Comparison of ENCODE assay signal across 8 mouse cellular contexts in the genomic region with DNA sequence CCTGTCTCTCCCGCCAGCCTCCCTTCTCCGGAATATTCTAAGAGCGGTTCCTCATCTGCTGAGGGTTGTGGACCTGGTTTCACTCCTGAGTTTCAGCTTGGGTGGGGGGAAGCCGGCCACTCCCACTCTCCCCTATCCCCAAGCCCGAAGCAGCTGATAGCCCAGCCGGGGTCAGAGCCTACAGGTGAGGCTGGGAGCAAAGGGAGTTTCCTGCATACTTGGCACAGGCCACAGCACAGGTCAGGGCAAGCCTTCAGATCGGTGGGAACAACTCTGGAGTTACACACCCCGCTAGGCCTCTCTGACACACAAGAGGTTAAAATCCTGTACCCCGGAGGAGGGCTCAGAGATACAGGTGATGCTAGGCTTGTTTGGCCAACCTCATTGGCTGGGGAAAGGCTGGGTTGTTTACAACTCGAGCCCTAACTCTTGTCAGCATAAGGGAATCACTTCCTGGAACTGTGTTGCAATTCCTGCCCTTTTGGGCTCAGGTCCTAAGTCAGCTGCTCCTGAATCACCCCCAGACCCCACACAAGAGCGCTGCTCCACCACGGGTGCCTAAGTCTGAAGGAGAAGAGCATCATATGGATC. TPM values are rescaled to one million over a fixed set of nuclear protein-coding genes. Genes with fewer than 3 reads are reported as not detected.
DNase-seq lines count a peak whose midpoint lies in the region; ATAC-seq and TF ChIP-seq lines count a peak whose summit lies in the region.

No protein-coding gene starts in this region.

- H3K4me2 ChIP-seq in forebrain, embryonic 14.5 days (ENCODE audit: low read length): peak overlapping the region; percentile 69
- peak overlapping the region; percentile 83 for H3K4me2 ChIP-seq in limb, embryonic 14.5 days (replicated peaks; ENCODE audit: low read depth, low read length, severe bottlenecking)

- H3K27me3 ChIP-seq in heart, adult 2 months (ENCODE audit: control insufficient read depth, insufficient read depth, low read length): peaks cover 1% of the 10 kb centered on the region; the same call in 1 of the 2 replicates
- H3K27me3 ChIP-seq in forebrain, embryonic 14.5 days (replicated peaks; ENCODE audit: control insufficient read depth, insufficient read depth, low read length): no peaks in the 10 kb centered on the region
- no peaks in the 10 kb centered on the region for H3K27me3 ChIP-seq in limb, embryonic 14.5 days (ENCODE audit: control insufficient read depth, insufficient read depth, low read length)

- no peak for TF ChIP-seq CTCF in heart, adult 2 months (IDR thresholded peaks at IDR 0.05)

- intact Hi-C loops in heart, adult 2 months (cut with DNase I): no loop called here
- intact Hi-C loops in gastrocnemius, postnatal 36 days (cut with DNase I): no loop called here

- no peak for ATAC-seq in forebrain, embryonic 14.5 days
- no peak for ATAC-seq in limb, embryonic 14.5 days (ENCODE audit: low FRiP score, low read depth)
- no peak for ATAC-seq in erythroid progenitor cell, adult 5-6 weeks (replicated peaks; ENCODE audit: low FRiP score, poor library complexity, severe bottlenecking)

- peak overlapping the region; percentile 81 for H3K27ac ChIP-seq in heart, adult 2 months
- H3K27ac ChIP-seq in forebrain, embryonic 14.5 days (ENCODE audit: low read depth, low read length): peak overlapping the region; percentile 95; the same call in 1 of the 2 replicates
- no peak overlapping the region for H3K27ac ChIP-seq in limb, embryonic 14.5 days (replicated peaks; ENCODE audit: low read depth, low read length)

- no peak for TF ChIP-seq EP300 in heart, adult 2 months (IDR thresholded peaks at IDR 0.05; ENCODE audit: insufficient read depth, low read depth, low read length)

- DNase-seq in heart, adult 2 months: peak; percentile 33 to 46
- DNase-seq in heart, adult 8-10 months (ENCODE audit: low spot score): no peak
- DNase-seq in forebrain, embryonic 14.5 days (ENCODE audit: low spot score): no peak
- no peak for DNase-seq in limb, embryonic 14.5 days (ENCODE audit: low spot score)
- peak; percentile 15 for DNase-seq in neural tube, embryonic 10.5 days (ENCODE audit: extremely low spot score, low spot score)
- no peak for DNase-seq in gastrocnemius, postnatal 36 days
- no peak for DNase-seq in ovary, postnatal 10 days (ENCODE audit: low spot score)

- H3K9me3 ChIP-seq in forebrain, embryonic 14.5 days (replicated peaks; ENCODE audit: control insufficient read depth, low read length): no peaks in the 10 kb centered on the region
- H3K9me3 ChIP-seq in limb, embryonic 14.5 days (ENCODE audit: control insufficient read depth, low read length): no peaks in the 10 kb centered on the region

- H3K79me2 ChIP-seq in heart, adult 2 months (replicated peaks; ENCODE audit: control insufficient read depth, insufficient read depth, low read length): no peaks in the 10 kb centered on the region

- peaks cover 9% of the 10 kb centered on the region for H3K4me1 ChIP-seq in heart, adult 2 months (ENCODE audit: control insufficient read depth, insufficient read depth, low read length)
- H3K4me1 ChIP-seq in forebrain, embryonic 14.5 days (ENCODE audit: control insufficient read depth, insufficient read depth, low read length): peaks cover 18% of the 10 kb centered on the region
- peaks cover 32% of the 10 kb centered on the region for H3K4me1 ChIP-seq in limb, embryonic 14.5 days (ENCODE audit: control insufficient read depth, insufficient read depth, low read length)

- 40% methylated on average over 12 of the region's 12 CpGs for WGBS in heart, adult 2 months
- WGBS in forebrain, embryonic 14.5 days: 66% methylated on average over 12 of the region's 12 CpGs
- WGBS in limb, embryonic 14.5 days: 43% methylated on average over 12 of the region's 12 CpGs

- no peak overlapping the region for H3K9ac ChIP-seq in heart, adult 2 months (ENCODE audit: low read depth, low read length)
- peak overlapping the region; percentile 95; the same call in 1 of the 2 replicates for H3K9ac ChIP-seq in forebrain, embryonic 14.5 days (ENCODE audit: low read length)
- H3K9ac ChIP-seq in limb, embryonic 14.5 days (ENCODE audit: low read depth, low read length, severe bottlenecking): peak overlapping the region; percentile 99

- H3K4me3 ChIP-seq in heart, adult 2 months: peak overlapping the region; percentile 71
- peak overlapping the region; percentile 68 for H3K4me3 ChIP-seq in forebrain, embryonic 14.5 days (ENCODE audit: low read depth, low read length)
- H3K4me3 ChIP-seq in limb, embryonic 14.5 days (replicated peaks; ENCODE audit: low read length): peak overlapping the region; percentile 94

- no peaks in the 10 kb centered on the region for H3K36me3 ChIP-seq in heart, adult 2 months (ENCODE audit: control insufficient read depth, insufficient read depth, low read length)
- H3K36me3 ChIP-seq in forebrain, embryonic 14.5 days (ENCODE audit: control insufficient read depth, insufficient read depth, low read length): peaks cover 33% of the 10 kb centered on the region
- peaks cover 58% of the 10 kb centered on the region for H3K36me3 ChIP-seq in limb, embryonic 14.5 days (ENCODE audit: control insufficient read depth, insufficient read depth, low read length)

- no peak for TF ChIP-seq POLR2A in heart, adult 2 months (IDR thresholded peaks at IDR 0.05; ENCODE audit: insufficient read depth, low read depth, low read length)
- TF ChIP-seq POLR2A in limb, embryonic 14.5 days (IDR thresholded peaks at IDR 0.05; ENCODE audit: borderline replicate concordance, extremely low read depth, insufficient read depth, insufficient read length): no peak

RNA-seq across cellular contexts. Expression of gene Mmp14, which starts 2.6 kb away (rescaled TPM):
- total RNA-seq in heart, adult 2 months (2021): 10 to 100 TPM; 11.2 to 16.5 TPM
- polyA plus RNA-seq in heart, adult 2 months (2012; rRNA removed): 23.5 and 26.5 TPM in 2 replicates
- 10 to 100 TPM in 2 of 4 experiments, 1 to 10 TPM in 2; 7.4 to 12.1 (median 9.2) TPM for total RNA-seq in heart, adult 8-10 months (2022)
- 48.2 and 51.5 TPM in 2 replicates for polyA plus RNA-seq in forebrain, embryonic 14.5 days (2014; fragmentation: Nextera tagmentation; extraction: Ambion mirVana)
- polyA plus RNA-seq in limb, embryonic 14.5 days (2012; rRNA removed): 385 and 418 TPM in 2 replicates
- polyA plus RNA-seq in limb, embryonic 14.5 days (2014; fragmentation: Nextera tagmentation; extraction: Ambion mirVana): 251 and 273 TPM in 2 replicates
- 1.8 TPM in 1 of 2 replicates, not detected in the other for total RNA-seq in erythroid progenitor cell, adult 5-6 weeks (2015; ENCODE audit: low replicate concordance)
- 1.4 and 1.7 TPM in 2 replicates for total RNA-seq in erythroid progenitor cell, adult 5-6 weeks (2017; ENCODE audit: low replicate concordance)
- 10 to 100 TPM; 10.7 to 10.8 TPM for total RNA-seq in gastrocnemius, postnatal 36 days (2021)

RNA-seq across cellular contexts. Expression of gene Mrpl52, which starts 7.3 kb away (rescaled TPM):
- 100 to 1,000 TPM; 115 to 129 TPM for total RNA-seq in heart, adult 2 months (2021)
- polyA plus RNA-seq in heart, adult 2 months (2012; rRNA removed): 76.7 and 168 TPM in 2 replicates
- 100 to 1,000 TPM; 118 to 126 (median 121) TPM for total RNA-seq in heart, adult 8-10 months (2022)
- polyA plus RNA-seq in forebrain, embryonic 14.5 days (2014; fragmentation: Nextera tagmentation; extraction: Ambion mirVana): 274 and 289 TPM in 2 replicates
- 167 and 216 TPM in 2 replicates for polyA plus RNA-seq in limb, embryonic 14.5 days (2012; rRNA removed)
- 228 and 265 TPM in 2 replicates for polyA plus RNA-seq in limb, embryonic 14.5 days (2014; fragmentation: Nextera tagmentation; extraction: Ambion mirVana)
- 74.6 and 93.1 TPM in 2 replicates for total RNA-seq in erythroid progenitor cell, adult 5-6 weeks (2015; ENCODE audit: low replicate concordance)
- 1.1 and 26.1 TPM in 2 replicates for total RNA-seq in erythroid progenitor cell, adult 5-6 weeks (2017; ENCODE audit: low replicate concordance)
- total RNA-seq in gastrocnemius, postnatal 36 days (2021): 10 to 100 TPM; 87.6 to 92.8 TPM

RNA-seq across cellular contexts. Expression of gene Slc7a7, which starts 16.5 kb away (rescaled TPM):
- total RNA-seq in heart, adult 2 months (2021): 1 to 10 TPM; 4.6 to 5.1 TPM
- polyA plus RNA-seq in heart, adult 2 months (2012; rRNA removed): 22.0 and 27.0 TPM in 2 replicates
- total RNA-seq in heart, adult 8-10 months (2022): 1 to 10 TPM; 3.8 to 6.4 (median 5.1) TPM
- 4.3 and 5.1 TPM in 2 replicates for polyA plus RNA-seq in forebrain, embryonic 14.5 days (2014; fragmentation: Nextera tagmentation; extraction: Ambion mirVana)
- polyA plus RNA-seq in limb, embryonic 14.5 days (2012; rRNA removed): 7.4 and 11.1 TPM in 2 replicates
- polyA plus RNA-seq in limb, embryonic 14.5 days (2014; fragmentation: Nextera tagmentation; extraction: Ambion mirVana): 4.5 and 5.6 TPM in 2 replicates
- total RNA-seq in erythroid progenitor cell, adult 5-6 weeks (2015; ENCODE audit: low replicate concordance): 1.7 and 2.5 TPM in 2 replicates
- total RNA-seq in erythroid progenitor cell, adult 5-6 weeks (2017; ENCODE audit: low replicate concordance): 1.4 and 1.9 TPM in 2 replicates
- 1 to 10 TPM in 1 of 2 experiments, under 1 TPM in 1; 0.97 to 1.5 TPM for total RNA-seq in gastrocnemius, postnatal 36 days (2021)

RNA-seq across cellular contexts. Expression of gene Lrp10, which starts 29.9 kb away (rescaled TPM):
- 10 to 100 TPM; 47.6 to 60.6 TPM for total RNA-seq in heart, adult 2 months (2021)
- 61.3 and 72.4 TPM in 2 replicates for polyA plus RNA-seq in heart, adult 2 months (2012; rRNA removed)
- total RNA-seq in heart, adult 8-10 months (2022): 10 to 100 TPM; 45.5 to 62.2 (median 50.7) TPM
- 19.2 and 21.0 TPM in 2 replicates for polyA plus RNA-seq in forebrain, embryonic 14.5 days (2014; fragmentation: Nextera tagmentation; extraction: Ambion mirVana)
- 45.7 and 55.7 TPM in 2 replicates for polyA plus RNA-seq in limb, embryonic 14.5 days (2012; rRNA removed)
- 40.7 and 40.9 TPM in 2 replicates for polyA plus RNA-seq in limb, embryonic 14.5 days (2014; fragmentation: Nextera tagmentation; extraction: Ambion mirVana)
- 21.0 and 22.0 TPM in 2 replicates for total RNA-seq in erythroid progenitor cell, adult 5-6 weeks (2015; ENCODE audit: low replicate concordance)
- total RNA-seq in erythroid progenitor cell, adult 5-6 weeks (2017; ENCODE audit: low replicate concordance): 23.0 and 38.6 TPM in 2 replicates
- 10 to 100 TPM; 34.2 to 36.1 TPM for total RNA-seq in gastrocnemius, postnatal 36 days (2021)

RNA-seq across cellular contexts. Expression of gene Rem2, which starts 41.9 kb away (rescaled TPM):
- not detected for total RNA-seq in heart, adult 2 months (2021)
- polyA plus RNA-seq in heart, adult 2 months (2012; rRNA removed): not detected in 2 replicates
- total RNA-seq in heart, adult 8-10 months (2022): not detected
- polyA plus RNA-seq in forebrain, embryonic 14.5 days (2014; fragmentation: Nextera tagmentation; extraction: Ambion mirVana): 19.6 and 26.4 TPM in 2 replicates
- 1.7 TPM in 2 replicates for polyA plus RNA-seq in limb, embryonic 14.5 days (2012; rRNA removed)
- 1.4 and 2.1 TPM in 2 replicates for polyA plus RNA-seq in limb, embryonic 14.5 days (2014; fragmentation: Nextera tagmentation; extraction: Ambion mirVana)
- total RNA-seq in erythroid progenitor cell, adult 5-6 weeks (2015; ENCODE audit: low replicate concordance): not detected in 2 replicates
- total RNA-seq in erythroid progenitor cell, adult 5-6 weeks (2017; ENCODE audit: low replicate concordance): not detected in 2 replicates
- total RNA-seq in gastrocnemius, postnatal 36 days (2021): not detected

Comparison
In these comparisons a context has a peak if more than half of its experiments do, and no peak if none do; other contexts are left out.
1. DNase-seq: peak in heart, adult 2 months (2 of 2) and neural tube, embryonic 10.5 days (single experiment); none in heart, adult 8-10 months (single experiment), forebrain, embryonic 14.5 days (single experiment), limb, embryonic 14.5 days (single experiment), gastrocnemius, postnatal 36 days (0 of 2) and ovary, postnatal 10 days (single experiment).
2. Peak in every context shown above with its lines, with median percentiles within 50 percentile points of each other: H3K4me3 ChIP-seq.